Mouse (Mus musculus) erythroblast, embryonic 14.5 days (primary cell): ENCODE measurements around the gene Cyp1a2.

Experiments
- GATA1 ChIP-seq: IDR thresholded peaks from 2 replicates; pipeline ENCODE4 v1.6.1; 2012; ENCODE audit warnings: low read length, inconsistent platforms, mixed read lengths
- TAL1 ChIP-seq: IDR thresholded peaks from 3 replicates; pipeline ENCODE4 v1.6.1; 2012; ENCODE audit warnings: low read length, inconsistent platforms, mixed read lengths

DNA sequence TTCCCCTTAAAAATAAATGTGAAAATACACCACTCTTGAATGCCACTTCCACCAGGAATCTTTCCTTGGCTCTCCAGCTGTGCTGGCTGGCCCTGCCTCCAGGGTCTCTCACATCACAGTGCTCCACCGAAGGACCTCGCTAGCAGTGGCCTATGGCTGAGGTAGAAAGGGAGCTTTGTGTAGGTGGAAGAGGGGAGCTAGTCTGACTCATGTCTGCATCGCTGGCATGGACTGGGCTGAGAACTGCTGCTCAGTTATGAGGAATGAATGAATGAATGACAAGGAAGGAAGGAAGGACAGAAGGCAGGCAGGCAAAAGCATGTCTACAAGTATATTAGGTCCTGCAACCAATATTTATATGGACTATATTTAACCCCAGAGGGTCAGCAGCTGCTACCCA lies 46.2 kb downstream of the Cyp1a2 start:
- TF ChIP-seq GATA1 (no peak), TAL1 (no peak)
